Mouse (Mus musculus): ENCODE measurements around the gene Tsen54. TPM values are rescaled to one million over a fixed set of nuclear protein-coding genes. Genes with fewer than 3 reads are reported as not detected.

Gene Tsen54
- 8.9 and 9.4 TPM in 2 replicates for polyA plus RNA-seq (2012; rRNA removed)

DNA sequence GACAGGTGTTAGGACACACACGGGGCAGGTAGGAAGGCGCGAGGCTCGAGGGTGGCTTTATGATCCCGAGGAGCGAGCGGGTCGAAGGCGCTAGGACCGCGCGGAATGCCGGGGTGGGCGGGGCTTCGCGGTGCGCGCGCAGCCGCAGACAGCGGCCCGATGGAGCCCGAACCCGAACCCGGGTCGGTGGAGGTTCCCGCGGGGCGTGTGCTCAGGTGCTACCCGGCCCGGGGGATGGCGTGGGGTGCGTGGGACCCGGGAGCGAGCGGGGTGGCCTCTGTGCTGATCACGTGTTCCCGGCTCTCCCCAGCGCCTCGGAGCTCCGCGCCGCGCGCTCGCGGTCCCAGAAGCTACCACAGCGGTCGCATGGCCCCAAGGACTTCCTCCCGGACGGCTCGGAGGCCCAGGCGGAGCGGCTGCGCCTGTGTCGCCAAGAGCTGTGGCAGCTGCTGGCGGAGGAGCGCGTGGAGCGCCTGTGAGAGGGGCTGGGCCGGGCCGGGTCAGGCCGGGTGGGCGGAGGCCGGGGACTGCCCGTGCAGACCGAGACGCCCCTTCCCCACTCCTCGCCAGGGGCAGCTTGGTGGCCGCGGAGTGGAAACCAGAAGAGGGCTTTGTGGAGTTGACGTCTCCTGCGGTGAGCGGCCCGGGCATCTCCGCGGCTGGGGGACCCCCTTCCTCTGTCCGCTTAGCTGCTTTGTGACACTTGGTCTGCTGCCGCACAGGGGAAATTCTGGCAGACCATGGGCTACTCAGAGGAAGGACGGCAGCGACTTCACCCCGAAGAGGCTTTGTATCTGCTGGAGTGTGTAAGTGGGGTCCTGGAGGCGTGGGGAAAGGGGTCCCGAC is at the start of gene Tsen54:
Tsen54 (plus strand) TSS at position 120 of the 846 bp plus-strand sequence.

DNA sequence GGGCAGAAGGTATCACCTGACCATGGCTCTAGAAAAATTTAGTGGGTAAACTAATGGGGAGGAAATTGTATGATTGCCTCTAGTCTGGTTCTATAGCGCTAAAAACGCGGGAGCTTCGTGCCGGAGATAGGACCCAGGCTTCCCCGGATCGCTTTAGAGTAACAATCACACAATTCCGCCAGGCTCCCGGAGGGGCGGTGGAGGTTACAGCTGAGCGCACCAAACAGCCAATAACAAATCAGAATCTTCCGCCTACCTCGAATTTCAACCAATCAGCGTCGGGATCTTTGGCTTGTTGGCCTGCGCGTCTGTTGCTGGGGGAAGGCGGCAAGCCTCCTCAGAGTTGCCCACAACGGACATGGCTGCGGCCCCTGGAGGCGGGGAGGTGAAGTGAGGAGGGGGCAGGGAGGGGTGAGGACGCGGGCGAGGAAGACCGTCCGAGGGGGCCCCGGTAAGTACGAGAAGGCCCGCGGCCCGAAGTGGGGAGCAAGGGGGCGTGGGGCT is 49.4 kb upstream of the Tsen54 start, which contains the start of gene Tmem94:
Tmem94 (plus strand) TSS at position 331 of the 504 bp plus-strand sequence.

DNA sequence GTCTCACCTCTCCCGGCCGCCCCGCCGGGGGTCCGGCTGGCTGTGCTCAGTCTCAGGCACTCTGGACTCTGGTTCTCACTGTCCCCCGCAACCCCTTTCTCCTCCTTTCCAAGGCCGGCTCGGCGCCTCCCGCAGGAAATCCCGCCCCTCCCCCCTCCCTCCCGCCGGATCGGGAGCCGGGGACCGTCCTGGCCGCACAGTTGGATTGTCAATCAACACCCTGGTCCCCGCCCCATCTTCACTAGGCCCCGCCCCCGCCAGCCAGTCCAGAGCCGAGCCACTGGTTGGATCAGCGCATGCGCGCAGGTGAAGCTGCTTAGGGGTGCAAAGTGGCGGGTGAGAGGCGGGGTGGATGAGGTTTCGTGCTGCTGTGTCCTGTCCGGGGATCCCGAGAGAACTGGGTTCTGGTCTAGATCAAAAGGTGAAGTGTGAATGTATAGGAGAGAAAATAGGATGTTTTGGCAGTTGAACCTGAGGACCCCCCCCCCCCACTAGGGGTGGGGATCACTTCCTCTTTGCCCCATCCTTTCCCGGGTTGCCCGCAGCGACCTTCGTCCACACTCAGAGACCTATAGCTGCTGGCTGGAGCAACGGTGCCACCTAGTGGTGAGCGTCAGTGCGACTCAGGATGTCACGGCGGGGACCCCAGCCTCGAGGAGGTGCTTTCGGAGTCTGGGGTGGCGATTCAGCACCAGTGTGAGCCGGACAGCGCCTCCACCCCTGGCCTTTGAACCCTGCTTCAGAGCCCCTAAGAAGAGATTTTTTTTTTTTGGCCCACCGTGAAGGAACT is 822 bp upstream of the Tsen54 start, which contains the start of gene Caskin2:
Caskin2 (minus strand) TSS at position 133 of the 790 bp plus-strand sequence.

DNA sequence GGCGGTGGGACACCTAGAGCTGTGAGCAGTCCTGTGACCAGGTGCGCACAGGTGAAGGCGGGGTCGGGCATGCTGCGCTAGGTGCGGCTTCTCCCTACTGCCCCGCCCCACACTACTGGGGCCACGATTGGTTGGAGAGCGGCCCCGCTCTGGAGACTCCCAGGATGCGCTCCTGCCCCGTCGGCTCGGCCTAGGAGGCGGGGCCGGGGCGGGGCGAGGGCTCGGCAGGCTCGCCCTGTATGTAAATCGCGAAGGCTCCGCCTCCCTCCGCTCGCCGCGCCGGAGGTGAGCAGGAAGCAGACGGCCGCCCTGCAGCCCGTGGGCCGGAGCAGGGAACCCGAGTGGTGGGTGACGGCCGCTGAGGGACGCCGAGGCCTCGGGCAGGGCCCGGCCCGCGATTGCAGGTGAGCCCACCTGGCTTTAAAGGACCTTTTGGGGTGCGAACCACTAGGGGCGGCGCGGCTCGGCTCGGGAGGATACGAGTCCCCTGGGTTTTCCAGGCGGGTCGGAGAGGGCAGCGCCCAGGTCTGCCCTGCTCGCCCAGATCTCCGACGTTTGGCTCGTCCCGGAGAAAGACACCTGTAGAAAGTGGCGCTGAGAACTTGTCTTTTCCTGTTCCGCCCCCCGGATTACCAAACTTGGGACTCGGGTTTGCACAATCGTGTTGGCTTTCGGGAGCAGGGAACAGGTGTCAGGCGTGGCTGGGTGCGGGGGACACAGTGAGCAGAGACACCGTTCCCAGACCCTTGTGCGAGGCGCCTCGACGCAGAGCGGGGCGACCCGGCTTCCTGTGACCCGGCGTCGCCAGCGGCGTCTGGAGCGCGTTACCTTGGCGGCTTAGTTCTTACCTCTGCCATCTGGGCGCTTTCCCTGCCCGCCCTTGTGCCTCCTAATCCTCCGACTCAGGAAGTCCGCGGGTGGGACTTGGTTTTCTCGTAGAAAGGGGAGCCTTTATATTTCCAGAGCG is 9.5 kb downstream of the Tsen54 start, which contains the start of gene Llgl2:
Llgl2 (plus strand) TSS at position 276 of the 967 bp plus-strand sequence.

DNA sequence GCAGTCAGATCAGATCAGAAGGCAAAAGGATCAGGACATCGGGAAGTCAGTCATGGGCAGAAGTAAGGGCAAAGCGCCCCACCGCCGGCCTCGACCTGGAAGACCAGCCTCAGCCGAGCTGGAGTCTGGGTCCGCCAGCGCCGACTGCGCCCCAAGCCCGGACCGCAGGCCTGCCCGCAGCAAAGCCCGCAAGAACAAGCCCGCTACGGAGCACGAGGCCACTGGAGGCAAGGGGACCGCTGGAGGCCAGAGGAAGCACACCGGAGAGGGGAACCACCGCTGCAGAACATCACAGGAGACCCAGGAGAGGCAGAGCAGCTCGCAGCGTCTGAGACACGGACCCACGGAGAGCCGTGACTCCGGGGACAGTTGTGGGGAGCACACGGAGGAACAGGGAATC is 43.8 kb downstream of the Tsen54 start, which contains the start of gene Myo15b:
Myo15b (plus strand) TSS at position 53 of the 400 bp plus-strand sequence.

Other genes starting within 250 kb of the Tsen54 start
- gene Mrps7, start 210.8 kb upstream of the Tsen54 start, polyA plus RNA-seq (2012; rRNA removed) = 23.3 and 24.4 TPM in 2 replicates
- gene Gga3, start 210.7 kb upstream of the Tsen54 start, polyA plus RNA-seq (2012; rRNA removed) = 6.7 and 8.1 TPM in 2 replicates
- gene Mif4gd, start 201.8 kb upstream of the Tsen54 start, polyA plus RNA-seq (2012; rRNA removed) = 35.3 and 35.9 TPM in 2 replicates
- gene Slc25a19, start 186.4 kb upstream of the Tsen54 start, polyA plus RNA-seq (2012; rRNA removed) = 7.8 and 8.4 TPM in 2 replicates
- gene Grb2, start 106.1 kb upstream of the Tsen54 start, polyA plus RNA-seq (2012; rRNA removed) = 22.1 and 25.3 TPM in 2 replicates
- gene Tmem94, start 49.3 kb upstream of the Tsen54 start, polyA plus RNA-seq (2012; rRNA removed) = 7.4 and 8.5 TPM in 2 replicates
- gene Caskin2, start 1.1 kb upstream of the Tsen54 start, polyA plus RNA-seq (2012; rRNA removed) = 4.7 and 5.5 TPM in 2 replicates
- 23.6 and 26.0 TPM in 2 replicates for gene Llgl2, start 9.3 kb downstream of the Tsen54 start, polyA plus RNA-seq (2012; rRNA removed)
- 1.1 and 1.3 TPM in 2 replicates for gene Myo15b, start 43.7 kb downstream of the Tsen54 start, polyA plus RNA-seq (2012; rRNA removed)
- 9.2 and 10.1 TPM in 2 replicates for gene Smim5, start 85.2 kb downstream of the Tsen54 start, polyA plus RNA-seq (2012; rRNA removed)
- gene Smim6, start 97.3 kb downstream of the Tsen54 start, polyA plus RNA-seq (2012; rRNA removed) = 0.96 and 1.1 TPM in 2 replicates
- gene Sap30bp, start 118.6 kb downstream of the Tsen54 start, polyA plus RNA-seq (2012; rRNA removed) = 18.6 and 21.1 TPM in 2 replicates
- 6.0 and 6.8 TPM in 2 replicates for gene Recql5, start 118.8 kb downstream of the Tsen54 start, polyA plus RNA-seq (2012; rRNA removed)
- 0.21 and 0.23 TPM in 2 replicates for gene Itgb4, start 160.0 kb downstream of the Tsen54 start, polyA plus RNA-seq (2012; rRNA removed)
- gene Galk1, start 198.0 kb downstream of the Tsen54 start, polyA plus RNA-seq (2012; rRNA removed) = 104 TPM in 2 replicates
- 210 and 217 TPM in 2 replicates for gene H3f3b, start 213.2 kb downstream of the Tsen54 start, polyA plus RNA-seq (2012; rRNA removed)
- 9.9 and 13.0 TPM in 2 replicates for gene Unk, start 215.6 kb downstream of the Tsen54 start, polyA plus RNA-seq (2012; rRNA removed)